Mouse (Mus musculus) ES-Bruce4 (cell line): ENCODE measurements around the gene Efcab8. TPM values are rescaled to one million over a fixed set of nuclear protein-coding genes. Genes with fewer than 3 reads are reported as not detected.

Experiments
- H3K27ac ChIP-seq: 2 replicates; pipeline ENCODE4 v1.5.1; 2012; ENCODE audit warnings: low read length, inconsistent platforms; ENCODE audit not compliant: insufficient read depth
- H3K27me3 ChIP-seq: 2 replicates; pipeline ENCODE4 v1.6.1; 2012; ENCODE audit warnings: mild to moderate bottlenecking, low read length, inconsistent platforms; ENCODE audit not compliant: control insufficient read depth, poor library complexity, insufficient read depth, severe bottlenecking
- H3K36me3 ChIP-seq: 2 replicates; pipeline ENCODE4 v1.6.1; 2012; ENCODE audit warnings: inconsistent platforms, mild to moderate bottlenecking, low read length, moderate library complexity; ENCODE audit not compliant: control insufficient read depth, poor library complexity, insufficient read depth, severe bottlenecking
- H3K4me1 ChIP-seq: one replicate; pipeline ENCODE4 v1.8.1; 2011; ENCODE audit warnings: low read length; ENCODE audit not compliant: control insufficient read depth, insufficient read depth
- H3K4me3 ChIP-seq: 2 replicates; pipeline ENCODE4 v1.5.1; 2011; ENCODE audit warnings: low read depth, mild to moderate bottlenecking, low read length
- H3K9ac ChIP-seq: 2 replicates; pipeline ENCODE4 v1.6.1; 2012; ENCODE audit warnings: low read depth, mild to moderate bottlenecking, inconsistent platforms; ENCODE audit not compliant: poor library complexity, severe bottlenecking
- H3K9me3 ChIP-seq: replicated peaks from 2 replicates; pipeline ENCODE4 v1.6.1; 2012; ENCODE audit warnings: mild to moderate bottlenecking, low read length, inconsistent platforms; ENCODE audit not compliant: control insufficient read depth, poor library complexity, insufficient read depth, severe bottlenecking
- CTCF ChIP-seq: IDR thresholded peaks from one replicate; pipeline ENCODE4 v1.8.1; 2011; ENCODE audit warnings: low read depth, low read length
- EP300 ChIP-seq: IDR thresholded peaks from 2 replicates; pipeline ENCODE4 v1.6.1; 2011; ENCODE audit warnings: low read depth, low read length; ENCODE audit not compliant: insufficient read depth
- POLR2A ChIP-seq: IDR thresholded peaks from one replicate; pipeline ENCODE4 v1.8.1; 2011; ENCODE audit warnings: low read length; ENCODE audit not compliant: insufficient read depth
- polyA plus RNA-seq: library from polyadenylated mRNA; stranded (reverse); fragments of >200 nt; gene quantifications from 2 replicates; pipeline ENCODE4 v1.2.4, GENCODE M21; 2011; ENCODE audit warnings: low read depth; ENCODE audit not compliant: missing spikeins, insufficient read depth, insufficient read length

Efcab8 gene
- 0.48 and 1.6 TPM in 2 replicates for polyA plus RNA-seq

- Histone ChIP-seq H3K27ac (no peak within 1 kb of the TSS), H3K9ac (no peak within 1 kb of the TSS), H3K36me3 (no peaks in the 10 kb centered on the region), H3K27me3 (no peaks in the 10 kb centered on the region), H3K4me1 (no peaks in the 10 kb centered on the region), H3K9me3 (no peaks in the 10 kb centered on the region), H3K4me3 (peak within 1 kb of the TSS; percentile 33)
- no peak for TF ChIP-seq EP300
- TF ChIP-seq POLR2A: no peak
- no peak for TF ChIP-seq CTCF
Observed at GRCm38 (mm10) chr2:153779394-153779981, at the start of gene Efcab8. TSS of gene Efcab8 (plus strand) at chr2:153779931.

- no peaks in the 10 kb centered on the region for H3K27me3 ChIP-seq
- no peak overlapping the region for H3K9ac ChIP-seq
- H3K4me3 ChIP-seq: no peak overlapping the region
- TF ChIP-seq CTCF (no peak), EP300 (no peak), POLR2A (no peak)
- H3K9me3 ChIP-seq: no peaks in the 10 kb centered on the region
- H3K27ac ChIP-seq: no peak overlapping the region
- no peaks in the 10 kb centered on the region for H3K36me3 ChIP-seq
- no peaks in the 10 kb centered on the region for H3K4me1 ChIP-seq
Observed at GRCm38 (mm10) chr2:153734033-153734432, 45.7 kb upstream of the Efcab8 start.

- no peaks in the 10 kb centered on the region for H3K36me3 ChIP-seq
- H3K9me3 ChIP-seq: no peaks in the 10 kb centered on the region
- peak within 1 kb of the TSS; percentile 33; the same call in 1 of the 2 replicates for H3K27ac ChIP-seq
- peak within 1 kb of the TSS; percentile 96 for H3K4me3 ChIP-seq
- TF ChIP-seq EP300 (no peak), POLR2A (peak; percentile 66)
- H3K4me1 ChIP-seq: peaks cover 2% of the 10 kb centered on the region
- no peaks in the 10 kb centered on the region for H3K27me3 ChIP-seq
- H3K9ac ChIP-seq: peak within 1 kb of the TSS; percentile 83
Observed at GRCm38 (mm10) chr2:153740500-153741436, 39.0 kb upstream of the Efcab8 start, which contains the start of gene Mapre1. TSS of gene Mapre1 (plus strand) at chr2:153741274.

- H3K4me3 ChIP-seq: peak overlapping the region; percentile 96
Observed at GRCm38 (mm10) chr2:153741437-153742065, 38.2 kb upstream of the Efcab8 start.

GRCm38 (mm10) chr2:153747994-153748393 lies 31.7 kb upstream of the Efcab8 start:
- Histone ChIP-seq H3K27ac (no peak overlapping the region), H3K36me3 (peaks cover 15% of the 10 kb centered on the region), H3K27me3 (no peaks in the 10 kb centered on the region), H3K9me3 (no peaks in the 10 kb centered on the region), H3K4me1 (no peaks in the 10 kb centered on the region), H3K9ac (no peak overlapping the region), H3K4me3 (no peak overlapping the region)
- TF ChIP-seq POLR2A (no peak), EP300 (no peak), CTCF (no peak)

More at GRCm38 (mm10) chr2:153741437-153742065, 38.2 kb upstream of the Efcab8 start:
- no peak for TF ChIP-seq CTCF
- TF ChIP-seq POLR2A: no peak
- no peak for TF ChIP-seq EP300
- Histone ChIP-seq H3K36me3 (no peaks in the 10 kb centered on the region), H3K9ac (peak overlapping the region; percentile 83), H3K27me3 (no peaks in the 10 kb centered on the region), H3K4me1 (peaks cover 2% of the 10 kb centered on the region), H3K9me3 (no peaks in the 10 kb centered on the region), H3K27ac (peak overlapping the region; percentile 33; the same call in 1 of the 2 replicates)
